Mouse (Mus musculus) MEL (cell line): ENCODE data around the gene Btnl4. TPM values are rescaled to one million over a fixed set of nuclear protein-coding genes. Genes with fewer than 3 reads are reported as not detected.
A peak's percentile ranks its signal among the peaks of the same experiment; 100 is the strongest.

Experiments used
- DNase-seq: peaks from one replicate; pipeline ENCODE4 v3.0.0; 2011; ENCODE audit warnings: low read depth, low spot score
- H3K27ac ChIP-seq: 2 replicates; pipeline ENCODE4 v1.5.1; 2012; ENCODE audit warnings: low read depth, mild to moderate bottlenecking, control low read depth, low read length, moderate library complexity; ENCODE audit not compliant: control insufficient read depth
- H3K27me3 ChIP-seq, 2 experiments: fragments of 150-350 bp in 1 of 2; sonication (generic) in 1 of 2; 2 replicates each; pipeline ENCODE4 v1.6.1; 2012; ENCODE audit warnings: low read length in 2 of 2, mild to moderate bottlenecking in 2 of 2, improper control_type of control experiment in 1 of 2, moderate library complexity in 1 of 2; ENCODE audit not compliant: insufficient read depth in 2 of 2, control insufficient read depth in 1 of 2
- H3K36me3 ChIP-seq, 2 experiments: 2 replicates each; pipeline ENCODE4 v1.6.1; 2012 to 2014; ENCODE audit warnings: low read length in 2 of 2, improper control_type of control experiment in 1 of 2, inconsistent platforms in 1 of 2, mild to moderate bottlenecking in 1 of 2; ENCODE audit not compliant: insufficient read depth in 2 of 2, control insufficient read depth in 1 of 2
- H3K4me1 ChIP-seq, 2 experiments: fragments of 150-350 bp in 1 of 2; sonication (generic) in 1 of 2; 2 replicates each; pipeline ENCODE4 v1.6.1; 2012; ENCODE audit warnings: low read length in 2 of 2, improper control_type of control experiment in 1 of 2, mild to moderate bottlenecking in 1 of 2; ENCODE audit not compliant: insufficient read depth in 2 of 2, control insufficient read depth in 1 of 2
- H3K4me3 ChIP-seq, 2 experiments: fragments of 150-350 bp in 1 of 2; sonication (generic) in 1 of 2; 2 replicates each; pipeline ENCODE4 v1.5.1; 2012; ENCODE audit warnings: low read depth in 2 of 2, low read length in 2 of 2, mild to moderate bottlenecking in 2 of 2, moderate library complexity in 2 of 2, control low read depth in 1 of 2, improper control_type of control experiment in 1 of 2; ENCODE audit not compliant: control insufficient read depth in 1 of 2, insufficient read depth in 1 of 2
- H3K79me2 ChIP-seq: 2 replicates; pipeline ENCODE4 v1.6.1; 2012; ENCODE audit warnings: mild to moderate bottlenecking, low read length, moderate library complexity; ENCODE audit not compliant: control insufficient read depth, poor library complexity, insufficient read depth
- H3K9ac ChIP-seq: 2 replicates; pipeline ENCODE4 v1.6.1; 2012; ENCODE audit warnings: low read depth, mild to moderate bottlenecking, control low read depth, low read length, moderate library complexity; ENCODE audit not compliant: control insufficient read depth, poor library complexity, severe bottlenecking
- H3K9me3 ChIP-seq: fragments of 150-350 bp; sonication (generic); replicated peaks from 2 replicates; pipeline ENCODE4 v1.6.1; 2012; ENCODE audit warnings: mild to moderate bottlenecking, low read length, improper control_type of control experiment, moderate library complexity; ENCODE audit not compliant: insufficient read depth
- BHLHE40 ChIP-seq: IDR thresholded peaks from 2 replicates; pipeline ENCODE4 v1.6.1; 2012; ENCODE audit warnings: low read depth, mild to moderate bottlenecking, inconsistent platforms, low read length, improper control_type of control experiment, borderline replicate concordance
- CHD1 ChIP-seq: IDR thresholded peaks from 2 replicates; pipeline ENCODE4 v1.6.1; 2012; ENCODE audit warnings: low read depth, mild to moderate bottlenecking, inconsistent platforms, low read length, improper control_type of control experiment
- CTCF ChIP-seq, 3 experiments: IDR thresholded peaks in 2 of 3; conservative IDR thresholded peaks in 1 of 3; 2 replicates each; pipeline ENCODE4 v1.5.1; 2011 to 2012; ENCODE audit warnings: low read length in 3 of 3, low read depth in 2 of 3, mild to moderate bottlenecking in 2 of 3, improper control_type of control experiment in 1 of 3, inconsistent platforms in 1 of 3, mixed read lengths in 1 of 3, moderate library complexity in 1 of 3; ENCODE audit not compliant: control insufficient read depth in 1 of 3, insufficient read depth in 1 of 3, poor library complexity in 1 of 3, severe bottlenecking in 1 of 3
- E2F4 ChIP-seq: IDR thresholded peaks from 2 replicates; pipeline ENCODE4 v1.6.1; 2011; ENCODE audit warnings: low read depth, low read length, improper control_type of control experiment, borderline replicate concordance
- ELF1 ChIP-seq: IDR thresholded peaks from 2 replicates; pipeline ENCODE4 v1.6.1; 2014; ENCODE audit warnings: low read depth, mild to moderate bottlenecking, inconsistent platforms, low read length, improper control_type of control experiment, moderate library complexity
- EP300 ChIP-seq, 2 experiments: IDR thresholded peaks; 2 replicates each; pipeline ENCODE4 v1.6.1; 2011; ENCODE audit warnings: improper control_type of control experiment in 2 of 2, low read length in 2 of 2, low read depth in 1 of 2, mild to moderate bottlenecking in 1 of 2
- GABPA ChIP-seq: IDR thresholded peaks from 2 replicates; pipeline ENCODE4 v1.6.1; 2012; ENCODE audit warnings: low read depth, mild to moderate bottlenecking, inconsistent platforms, low read length, improper control_type of control experiment, moderate library complexity
- GATA1 ChIP-seq: IDR thresholded peaks from 2 replicates; pipeline ENCODE4 v1.6.1; 2011; ENCODE audit warnings: low read depth, low read length, improper control_type of control experiment
- HCFC1 ChIP-seq: IDR thresholded peaks from 2 replicates; pipeline ENCODE4 v1.6.1; 2012; ENCODE audit warnings: low read depth, mild to moderate bottlenecking, inconsistent platforms, low read length, improper control_type of control experiment, moderate library complexity
- KAT2A ChIP-seq: conservative IDR thresholded peaks from 2 replicates; pipeline ENCODE4 v1.6.1; 2012; ENCODE audit warnings: low read depth, low read length, improper control_type of control experiment, inconsistent platforms
- MAX ChIP-seq: IDR thresholded peaks from 2 replicates; pipeline ENCODE4 v1.6.1; 2011; ENCODE audit warnings: low read length, improper control_type of control experiment
- MEF2A ChIP-seq: IDR thresholded peaks from 2 replicates; pipeline ENCODE4 v1.6.1; 2014; ENCODE audit warnings: low read depth, mild to moderate bottlenecking, inconsistent platforms, low read length, improper control_type of control experiment; ENCODE audit not compliant: poor library complexity, insufficient replicate concordance, severe bottlenecking; ENCODE audit errors: extremely low read depth
- MXI1 ChIP-seq: IDR thresholded peaks from 2 replicates; pipeline ENCODE4 v1.6.1; 2011; ENCODE audit warnings: mild to moderate bottlenecking, low read depth, low read length, improper control_type of control experiment
- NRF1 ChIP-seq: IDR thresholded peaks from 2 replicates; pipeline ENCODE4 v1.6.1; 2014; ENCODE audit warnings: low read depth, mild to moderate bottlenecking, inconsistent platforms, low read length, improper control_type of control experiment, moderate library complexity; ENCODE audit not compliant: poor library complexity, insufficient read depth, severe bottlenecking
- POLR2A ChIP-seq, 2 experiments: IDR thresholded peaks; 2 replicates each; pipeline ENCODE4 v1.6.1; 2011 to 2012; ENCODE audit warnings: low read length in 2 of 2, mild to moderate bottlenecking in 2 of 2, control low read depth in 1 of 2, improper control_type of control experiment in 1 of 2, low read depth in 1 of 2, moderate library complexity in 1 of 2; ENCODE audit not compliant: control insufficient read depth in 1 of 2, insufficient read depth in 1 of 2, poor library complexity in 1 of 2
- POLR2AphosphoS5 ChIP-seq: IDR thresholded peaks from 2 replicates; pipeline ENCODE4 v1.6.1; 2012; ENCODE audit warnings: low read depth, borderline replicate concordance, mild to moderate bottlenecking, inconsistent platforms, low read length, moderate library complexity, mixed read lengths
- RAD21 ChIP-seq: IDR thresholded peaks from 2 replicates; pipeline ENCODE4 v1.6.1; 2011; ENCODE audit warnings: mild to moderate bottlenecking, low read depth, low read length, improper control_type of control experiment
- TBP ChIP-seq: IDR thresholded peaks from 2 replicates; pipeline ENCODE4 v1.8.0; 2011; ENCODE audit warnings: low read depth, low read length, improper control_type of control experiment
- TCF12 ChIP-seq: IDR thresholded peaks from 2 replicates; pipeline ENCODE4 v1.6.1; 2014; ENCODE audit warnings: low read depth, mild to moderate bottlenecking, inconsistent platforms, low read length, improper control_type of control experiment, moderate library complexity
- UBTF ChIP-seq: IDR thresholded peaks from 2 replicates; pipeline ENCODE4 v1.6.1; 2012; ENCODE audit warnings: low read depth, mild to moderate bottlenecking, inconsistent platforms, low read length, improper control_type of control experiment, moderate library complexity, borderline replicate concordance; ENCODE audit not compliant: insufficient read depth
- USF1 ChIP-seq: IDR thresholded peaks from 2 replicates; pipeline ENCODE4 v1.6.1; 2014; ENCODE audit warnings: low read depth, mild to moderate bottlenecking, inconsistent platforms, low read length, improper control_type of control experiment, moderate library complexity
- USF2 ChIP-seq, 2 experiments: IDR thresholded peaks; 2 replicates each; pipeline ENCODE4 v1.6.1; 2011 to 2012; ENCODE audit warnings: improper control_type of control experiment in 2 of 2, low read length in 2 of 2, borderline replicate concordance in 1 of 2, inconsistent platforms in 1 of 2, low read depth in 1 of 2, mild to moderate bottlenecking in 1 of 2; ENCODE audit not compliant: insufficient read depth in 1 of 2
- ZMIZ1 ChIP-seq: IDR thresholded peaks from 2 replicates; pipeline ENCODE4 v1.6.1; 2012; ENCODE audit warnings: low read depth, mild to moderate bottlenecking, inconsistent platforms, low read length, improper control_type of control experiment, moderate library complexity
- polyA plus RNA-seq, 2 experiments: library from polyadenylated mRNA; stranded (reverse) in 1 of 2; unstranded in 1 of 2; fragments of >175 nt in 1 of 2; fragments of >200 nt in 1 of 2; gene quantifications; 2 replicates each; pipeline versions ENCODE4 v1.2.1 to v1.2.4; 2012; ENCODE audit warnings: low replicate concordance in 2 of 2, low read depth in 1 of 2; ENCODE audit not compliant: insufficient read length in 2 of 2, insufficient read depth in 1 of 2, missing spikeins in 1 of 2
- total RNA-seq: library from RNA; depleted of rRNA; stranded (reverse); fragments of 300-350 nt; gene quantifications from 2 replicates; pipeline ENCODE4 v1.2.3, GENCODE M21; 2012

Gene Btnl4
- total and polyA plus RNA-seq, 3 experiments = not detected

DNA sequence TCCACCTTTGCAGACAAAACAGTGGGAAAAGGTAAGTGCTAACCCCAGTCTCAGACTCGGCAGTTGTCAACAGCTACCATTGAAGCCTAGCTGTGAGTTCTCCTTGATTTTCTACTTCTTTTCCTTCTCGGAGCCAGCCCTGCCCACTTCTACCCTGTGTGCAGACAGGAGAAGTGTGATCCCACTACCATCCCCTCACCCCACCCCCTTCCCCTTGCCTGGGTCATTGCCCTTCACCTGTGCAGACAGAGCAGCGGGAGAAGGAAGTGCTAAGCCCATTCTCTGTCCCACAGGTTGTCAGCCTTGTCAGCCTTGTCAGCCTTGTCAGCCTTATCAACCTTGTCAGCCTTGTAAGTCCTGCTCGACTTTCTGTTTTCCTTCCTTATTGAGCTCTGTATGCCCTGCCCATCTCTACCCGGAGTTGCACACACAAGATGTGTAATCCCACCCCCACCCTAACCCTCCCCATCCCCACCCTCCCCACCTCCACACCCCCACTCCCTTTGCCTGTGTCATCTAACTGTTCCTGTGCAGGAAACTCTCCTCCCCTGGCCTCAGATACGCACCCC is 28.6 kb downstream of the Btnl4 start:
- Histone ChIP-seq H3K27ac (no peak overlapping the region), H3K79me2 (no peaks in the 10 kb centered on the region), H3K9ac (no peak overlapping the region), H3K36me3 (no peaks in the 10 kb centered on the region), H3K9me3 (no peaks in the 10 kb centered on the region), H3K4me3 (no peak overlapping the region), H3K4me1 (no peaks in the 10 kb centered on the region), H3K27me3 (peaks cover 2 to 3% of the 10 kb centered on the region in 2 experiments)
- no peak for TF ChIP-seq POLR2A (IDR thresholded peaks at IDR 0.05; ENCODE audit: control insufficient read depth in 1 of 2, insufficient read depth in 1 of 2, low read depth in 1 of 2, low read length in 2 of 2, poor library complexity in 1 of 2)
- no peak for TF ChIP-seq GABPA
- no peak for TF ChIP-seq CHD1
- no peak for TF ChIP-seq GATA1
- TF ChIP-seq KAT2A = no peak
- TF ChIP-seq NRF1 = no peak
- no peak for TF ChIP-seq E2F4
- no peak for TF ChIP-seq MAX
- TF ChIP-seq CTCF (IDR thresholded peaks at IDR 0.05 in 2 of 3, conservative IDR thresholded peaks at IDR 0.05 in 1 of 3; ENCODE audit: control insufficient read depth in 1 of 3, insufficient read depth in 1 of 3, low read depth in 2 of 3, low read length in 3 of 3, poor library complexity in 1 of 3, severe bottlenecking in 1 of 3) = no peak
- no peak for TF ChIP-seq HCFC1
- no peak for TF ChIP-seq ZMIZ1
- TF ChIP-seq UBTF = no peak
- TF ChIP-seq POLR2AphosphoS5 = no peak
- no peak for TF ChIP-seq MEF2A
- TF ChIP-seq RAD21 = no peak
- no peak for TF ChIP-seq TBP
- no peak for TF ChIP-seq ELF1
- no peak for TF ChIP-seq USF1
- TF ChIP-seq MXI1 = no peak
- no peak for TF ChIP-seq BHLHE40
- DNase-seq = peak; percentile 44

GRCm38 (mm10) chr17:34441990-34442389 is 35.1 kb downstream of the Btnl4 start:
- no peak for TF ChIP-seq TCF12
- no peak for TF ChIP-seq MEF2A
- TF ChIP-seq RAD21 = no peak
- TF ChIP-seq CHD1 = no peak
- no peak for TF ChIP-seq EP300 (IDR thresholded peaks at IDR 0.05; ENCODE audit: low read depth in 1 of 2, low read length in 2 of 2)
- no peak for TF ChIP-seq USF2 (IDR thresholded peaks at IDR 0.05; ENCODE audit: borderline replicate concordance in 1 of 2, insufficient read depth in 1 of 2, low read depth in 1 of 2, low read length in 2 of 2)
- Histone ChIP-seq H3K79me2 (no peaks in the 10 kb centered on the region), H3K27me3 (peaks cover 2% of the 10 kb centered on the region in 2 experiments), H3K4me1 (no peaks in the 10 kb centered on the region), H3K36me3 (no peaks in the 10 kb centered on the region), H3K9ac (no peak overlapping the region), H3K27ac (no peak overlapping the region), H3K4me3 (no peak overlapping the region), H3K9me3 (no peaks in the 10 kb centered on the region)
- no peak for DNase-seq
